Mouse (Mus musculus): Measurements from ENCODE around the gene Hhat. TPM values are rescaled to one million over a fixed set of nuclear protein-coding genes. Genes with fewer than 3 reads are reported as not detected.

Gene Hhat
- total RNA-seq, 2 experiments from 2014 or later: 2.0 to 2.8 TPM

DNA sequence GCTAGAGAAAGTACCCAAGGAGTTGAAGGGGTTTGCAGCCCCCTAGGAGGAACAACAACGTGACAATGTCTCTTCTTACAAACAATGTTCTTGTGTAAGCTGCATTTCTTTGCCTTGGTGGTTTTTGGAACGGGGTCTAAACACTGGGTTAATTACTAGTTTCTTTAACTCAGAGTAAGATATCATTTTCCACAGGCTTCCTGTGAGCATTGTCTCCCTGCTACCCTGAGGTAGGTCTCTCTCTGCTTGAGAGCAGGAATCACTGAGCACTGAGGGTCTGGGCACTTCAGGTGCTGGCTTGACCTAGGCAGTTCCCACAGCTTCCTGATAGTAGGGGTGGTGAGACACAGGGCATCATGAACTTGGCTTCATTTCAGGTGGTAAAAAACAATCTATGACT, 323.4 kb downstream of the Hhat start:
- DNase-seq (ENCODE audit: low spot score in 2 of 2): no peak

Other genes starting within 250 kb of the Hhat start
- 10 to 100 TPM; 29.4 to 30.1 TPM for gene Sertad4, start 84.5 kb upstream of the Hhat start, total RNA-seq (2021)

Measured in layer of hippocampus, postnatal 10 days (tissue).